Mouse (Mus musculus) liver, adult 2 months (tissue): ENCODE measurements around the gene E2f1.

Source experiments
- CTCF ChIP-seq: fragments of 200-500 bp; IDR thresholded peaks from 2 replicates; pipeline ENCODE4 v1.5.1; 2011; ENCODE audit warnings: low read depth, low read length, control low read depth
- POLR2A ChIP-seq: fragments of 200-500 bp; IDR thresholded peaks from 2 replicates; pipeline ENCODE4 v1.6.1; 2011; ENCODE audit warnings: low read length, control low read depth; ENCODE audit not compliant: insufficient read depth; ENCODE audit errors: extremely low read depth

DNA sequence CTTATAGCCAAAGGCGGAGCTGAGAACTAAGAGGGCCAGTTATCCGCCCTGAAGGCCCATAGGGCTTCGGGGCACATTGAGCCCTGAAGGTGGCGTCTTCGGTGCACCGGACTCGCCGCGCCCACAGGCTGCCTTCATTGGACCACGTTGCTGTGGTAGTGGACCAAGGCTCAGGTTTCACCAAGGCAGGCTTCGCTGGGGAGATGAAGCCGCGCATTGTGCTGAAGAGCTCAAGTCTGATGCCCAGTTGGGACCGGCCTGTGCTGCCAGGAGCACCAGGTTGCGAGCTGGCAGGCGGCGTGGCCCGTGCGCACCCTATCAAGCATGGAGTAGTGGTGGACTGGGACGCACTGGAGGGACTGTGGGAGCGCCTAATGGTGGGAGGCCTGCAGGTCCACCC, 17.8 kb downstream of the E2f1 start:
- TF ChIP-seq POLR2A (no peak), CTCF (no peak)
